Mouse (Mus musculus) MEL (cell line): ENCODE data around the gene Plagl2. TPM values are rescaled to one million over a fixed set of nuclear protein-coding genes. Genes with fewer than 3 reads are reported as not detected.

ENCODE experiments used
- DNase-seq: peaks from one replicate; pipeline ENCODE4 v3.0.0; 2011; ENCODE audit warnings: low read depth, low spot score
- H3K27ac ChIP-seq: 2 replicates; pipeline ENCODE4 v1.5.1; 2012; ENCODE audit warnings: low read depth, mild to moderate bottlenecking, control low read depth, low read length, moderate library complexity; ENCODE audit not compliant: control insufficient read depth
- H3K27me3 ChIP-seq, 2 experiments: fragments of 150-350 bp in 1 of 2; sonication (generic) in 1 of 2; 2 replicates each; pipeline ENCODE4 v1.6.1; 2012; ENCODE audit warnings: low read length in 2 of 2, mild to moderate bottlenecking in 2 of 2, improper control_type of control experiment in 1 of 2, moderate library complexity in 1 of 2; ENCODE audit not compliant: insufficient read depth in 2 of 2, control insufficient read depth in 1 of 2
- H3K36me3 ChIP-seq, 2 experiments: 2 replicates each; pipeline ENCODE4 v1.6.1; 2012 to 2014; ENCODE audit warnings: low read length in 2 of 2, improper control_type of control experiment in 1 of 2, inconsistent platforms in 1 of 2, mild to moderate bottlenecking in 1 of 2; ENCODE audit not compliant: insufficient read depth in 2 of 2, control insufficient read depth in 1 of 2
- H3K4me1 ChIP-seq, 2 experiments: fragments of 150-350 bp in 1 of 2; sonication (generic) in 1 of 2; 2 replicates each; pipeline ENCODE4 v1.6.1; 2012; ENCODE audit warnings: low read length in 2 of 2, improper control_type of control experiment in 1 of 2, mild to moderate bottlenecking in 1 of 2; ENCODE audit not compliant: insufficient read depth in 2 of 2, control insufficient read depth in 1 of 2
- H3K4me3 ChIP-seq, 2 experiments: fragments of 150-350 bp in 1 of 2; sonication (generic) in 1 of 2; 2 replicates each; pipeline ENCODE4 v1.5.1; 2012; ENCODE audit warnings: low read depth in 2 of 2, low read length in 2 of 2, mild to moderate bottlenecking in 2 of 2, moderate library complexity in 2 of 2, control low read depth in 1 of 2, improper control_type of control experiment in 1 of 2; ENCODE audit not compliant: control insufficient read depth in 1 of 2, insufficient read depth in 1 of 2
- H3K79me2 ChIP-seq: 2 replicates; pipeline ENCODE4 v1.6.1; 2012; ENCODE audit warnings: mild to moderate bottlenecking, low read length, moderate library complexity; ENCODE audit not compliant: control insufficient read depth, poor library complexity, insufficient read depth
- H3K9ac ChIP-seq: 2 replicates; pipeline ENCODE4 v1.6.1; 2012; ENCODE audit warnings: low read depth, mild to moderate bottlenecking, control low read depth, low read length, moderate library complexity; ENCODE audit not compliant: control insufficient read depth, poor library complexity, severe bottlenecking
- H3K9me3 ChIP-seq: fragments of 150-350 bp; sonication (generic); replicated peaks from 2 replicates; pipeline ENCODE4 v1.6.1; 2012; ENCODE audit warnings: mild to moderate bottlenecking, low read length, improper control_type of control experiment, moderate library complexity; ENCODE audit not compliant: insufficient read depth
- BHLHE40 ChIP-seq: IDR thresholded peaks from 2 replicates; pipeline ENCODE4 v1.6.1; 2012; ENCODE audit warnings: low read depth, mild to moderate bottlenecking, inconsistent platforms, low read length, improper control_type of control experiment, borderline replicate concordance
- CHD1 ChIP-seq: IDR thresholded peaks from 2 replicates; pipeline ENCODE4 v1.6.1; 2012; ENCODE audit warnings: low read depth, mild to moderate bottlenecking, inconsistent platforms, low read length, improper control_type of control experiment
- CHD2 ChIP-seq: IDR thresholded peaks from 2 replicates; pipeline ENCODE4 v1.6.1; 2011; ENCODE audit warnings: low read length, improper control_type of control experiment
- CTCF ChIP-seq, 3 experiments: IDR thresholded peaks in 2 of 3; conservative IDR thresholded peaks in 1 of 3; 2 replicates each; pipeline ENCODE4 v1.5.1; 2011 to 2012; ENCODE audit warnings: low read length in 3 of 3, low read depth in 2 of 3, mild to moderate bottlenecking in 2 of 3, improper control_type of control experiment in 1 of 3, inconsistent platforms in 1 of 3, mixed read lengths in 1 of 3, moderate library complexity in 1 of 3; ENCODE audit not compliant: control insufficient read depth in 1 of 3, insufficient read depth in 1 of 3, poor library complexity in 1 of 3, severe bottlenecking in 1 of 3
- E2F4 ChIP-seq: IDR thresholded peaks from 2 replicates; pipeline ENCODE4 v1.6.1; 2011; ENCODE audit warnings: low read depth, low read length, improper control_type of control experiment, borderline replicate concordance
- ELF1 ChIP-seq: IDR thresholded peaks from 2 replicates; pipeline ENCODE4 v1.6.1; 2014; ENCODE audit warnings: low read depth, mild to moderate bottlenecking, inconsistent platforms, low read length, improper control_type of control experiment, moderate library complexity
- EP300 ChIP-seq, 2 experiments: IDR thresholded peaks; 2 replicates each; pipeline ENCODE4 v1.6.1; 2011; ENCODE audit warnings: improper control_type of control experiment in 2 of 2, low read length in 2 of 2, low read depth in 1 of 2, mild to moderate bottlenecking in 1 of 2
- ETS1 ChIP-seq: IDR thresholded peaks from 2 replicates; pipeline ENCODE4 v1.6.1; 2012; ENCODE audit warnings: low read depth, mild to moderate bottlenecking, inconsistent platforms, low read length, improper control_type of control experiment, moderate library complexity
- GABPA ChIP-seq: IDR thresholded peaks from 2 replicates; pipeline ENCODE4 v1.6.1; 2012; ENCODE audit warnings: low read depth, mild to moderate bottlenecking, inconsistent platforms, low read length, improper control_type of control experiment, moderate library complexity
- GATA1 ChIP-seq: IDR thresholded peaks from 2 replicates; pipeline ENCODE4 v1.6.1; 2011; ENCODE audit warnings: low read depth, low read length, improper control_type of control experiment
- HCFC1 ChIP-seq: IDR thresholded peaks from 2 replicates; pipeline ENCODE4 v1.6.1; 2012; ENCODE audit warnings: low read depth, mild to moderate bottlenecking, inconsistent platforms, low read length, improper control_type of control experiment, moderate library complexity
- KAT2A ChIP-seq: conservative IDR thresholded peaks from 2 replicates; pipeline ENCODE4 v1.6.1; 2012; ENCODE audit warnings: low read depth, low read length, improper control_type of control experiment, inconsistent platforms
- MAFK ChIP-seq: IDR thresholded peaks from 2 replicates; pipeline ENCODE4 v1.6.1; 2011; ENCODE audit warnings: low read depth, mild to moderate bottlenecking, low read length, improper control_type of control experiment, borderline replicate concordance
- MAX ChIP-seq: IDR thresholded peaks from 2 replicates; pipeline ENCODE4 v1.6.1; 2011; ENCODE audit warnings: low read length, improper control_type of control experiment
- MAZ ChIP-seq: IDR thresholded peaks from 2 replicates; pipeline ENCODE4 v1.6.1; 2012; ENCODE audit warnings: low read depth, mild to moderate bottlenecking, inconsistent platforms, low read length, improper control_type of control experiment
- MEF2A ChIP-seq: IDR thresholded peaks from 2 replicates; pipeline ENCODE4 v1.6.1; 2014; ENCODE audit warnings: low read depth, mild to moderate bottlenecking, inconsistent platforms, low read length, improper control_type of control experiment; ENCODE audit not compliant: poor library complexity, insufficient replicate concordance, severe bottlenecking; ENCODE audit errors: extremely low read depth
- MXI1 ChIP-seq: IDR thresholded peaks from 2 replicates; pipeline ENCODE4 v1.6.1; 2011; ENCODE audit warnings: mild to moderate bottlenecking, low read depth, low read length, improper control_type of control experiment
- MYB ChIP-seq: IDR thresholded peaks from 2 replicates; pipeline ENCODE4 v1.6.1; 2011; ENCODE audit warnings: mild to moderate bottlenecking, low read depth, low read length, improper control_type of control experiment
- MYC ChIP-seq: IDR thresholded peaks from 2 replicates; pipeline ENCODE4 v1.6.1; 2011; ENCODE audit warnings: low read depth, mild to moderate bottlenecking, low read length, improper control_type of control experiment, moderate library complexity
- NRF1 ChIP-seq: IDR thresholded peaks from 2 replicates; pipeline ENCODE4 v1.6.1; 2014; ENCODE audit warnings: low read depth, mild to moderate bottlenecking, inconsistent platforms, low read length, improper control_type of control experiment, moderate library complexity; ENCODE audit not compliant: poor library complexity, insufficient read depth, severe bottlenecking
- POLR2A ChIP-seq, 2 experiments: IDR thresholded peaks; 2 replicates each; pipeline ENCODE4 v1.6.1; 2011 to 2012; ENCODE audit warnings: low read length in 2 of 2, mild to moderate bottlenecking in 2 of 2, control low read depth in 1 of 2, improper control_type of control experiment in 1 of 2, low read depth in 1 of 2, moderate library complexity in 1 of 2; ENCODE audit not compliant: control insufficient read depth in 1 of 2, insufficient read depth in 1 of 2, poor library complexity in 1 of 2
- RAD21 ChIP-seq: IDR thresholded peaks from 2 replicates; pipeline ENCODE4 v1.6.1; 2011; ENCODE audit warnings: mild to moderate bottlenecking, low read depth, low read length, improper control_type of control experiment
- RCOR1 ChIP-seq: IDR thresholded peaks from 2 replicates; pipeline ENCODE4 v1.6.1; 2012; ENCODE audit warnings: low read depth, mild to moderate bottlenecking, inconsistent platforms, low read length, improper control_type of control experiment
- SIN3A ChIP-seq: IDR thresholded peaks from 2 replicates; pipeline ENCODE4 v1.6.1; 2012; ENCODE audit warnings: low read length, improper control_type of control experiment, inconsistent platforms
- SMC3 ChIP-seq: IDR thresholded peaks from 2 replicates; pipeline ENCODE4 v1.6.1; 2011; ENCODE audit warnings: low read depth, low read length, improper control_type of control experiment
- TAL1 ChIP-seq: IDR thresholded peaks from 2 replicates; pipeline ENCODE4 v1.6.1; 2012; ENCODE audit warnings: mild to moderate bottlenecking, inconsistent platforms, low read length, moderate library complexity, mixed read lengths
- TBP ChIP-seq: IDR thresholded peaks from 2 replicates; pipeline ENCODE4 v1.8.0; 2011; ENCODE audit warnings: low read depth, low read length, improper control_type of control experiment
- TCF12 ChIP-seq: IDR thresholded peaks from 2 replicates; pipeline ENCODE4 v1.6.1; 2014; ENCODE audit warnings: low read depth, mild to moderate bottlenecking, inconsistent platforms, low read length, improper control_type of control experiment, moderate library complexity
- USF1 ChIP-seq: IDR thresholded peaks from 2 replicates; pipeline ENCODE4 v1.6.1; 2014; ENCODE audit warnings: low read depth, mild to moderate bottlenecking, inconsistent platforms, low read length, improper control_type of control experiment, moderate library complexity
- USF2 ChIP-seq, 2 experiments: IDR thresholded peaks; 2 replicates each; pipeline ENCODE4 v1.6.1; 2011 to 2012; ENCODE audit warnings: improper control_type of control experiment in 2 of 2, low read length in 2 of 2, borderline replicate concordance in 1 of 2, inconsistent platforms in 1 of 2, low read depth in 1 of 2, mild to moderate bottlenecking in 1 of 2; ENCODE audit not compliant: insufficient read depth in 1 of 2
- ZC3H11A ChIP-seq: IDR thresholded peaks from 2 replicates; pipeline ENCODE4 v1.6.1; 2012; ENCODE audit warnings: low read depth, mild to moderate bottlenecking, inconsistent platforms, low read length, improper control_type of control experiment
- ZKSCAN1 ChIP-seq: IDR thresholded peaks from 2 replicates; pipeline ENCODE4 v1.6.1; 2012; ENCODE audit warnings: low read depth, mild to moderate bottlenecking, inconsistent platforms, low read length, improper control_type of control experiment, moderate library complexity
- ZNF384 ChIP-seq: IDR thresholded peaks from 2 replicates; pipeline ENCODE4 v1.6.1; 2012; ENCODE audit warnings: low read depth, mild to moderate bottlenecking, inconsistent platforms, low read length, improper control_type of control experiment
- polyA plus RNA-seq, 2 experiments: library from polyadenylated mRNA; stranded (reverse) in 1 of 2; unstranded in 1 of 2; fragments of >175 nt in 1 of 2; fragments of >200 nt in 1 of 2; gene quantifications; 2 replicates each; pipeline versions ENCODE4 v1.2.1 to v1.2.4; 2012; ENCODE audit warnings: low replicate concordance in 2 of 2, low read depth in 1 of 2; ENCODE audit not compliant: insufficient read length in 2 of 2, insufficient read depth in 1 of 2, missing spikeins in 1 of 2
- total RNA-seq: library from RNA; depleted of rRNA; stranded (reverse); fragments of 300-350 nt; gene quantifications from 2 replicates; pipeline ENCODE4 v1.2.3, GENCODE M21; 2012

Plagl2 gene
- total and polyA plus RNA-seq, 3 experiments: 5.9 to 34.4 TPM; not detected in 1

- TF ChIP-seq KAT2A: no peak
- TF ChIP-seq TBP: no peak
- no peak for TF ChIP-seq CTCF (IDR thresholded peaks at IDR 0.05 in 2 of 3, conservative IDR thresholded peaks at IDR 0.05 in 1 of 3; ENCODE audit: control insufficient read depth in 1 of 3, insufficient read depth in 1 of 3, low read depth in 2 of 3, low read length in 3 of 3, poor library complexity in 1 of 3, severe bottlenecking in 1 of 3)
- TF ChIP-seq MAX: peak; percentile 73
- TF ChIP-seq CHD1: no peak
- peak; percentile 53; the same call in 1 of the 2 replicates for TF ChIP-seq SIN3A
- TF ChIP-seq TAL1: peak; percentile 95
- no peak for TF ChIP-seq SMC3
- TF ChIP-seq ZKSCAN1: no peak
- TF ChIP-seq E2F4: no peak
- TF ChIP-seq GATA1: peak; percentile 85
- no peak for TF ChIP-seq USF1
- peak; percentile 82 for TF ChIP-seq RCOR1
- no peak for TF ChIP-seq ZNF384
- TF ChIP-seq RAD21: no peak
- TF ChIP-seq MYB: no peak
- TF ChIP-seq MAZ: 0 out of 2 replicates have a peak, but pooled peaks have one; percentile 23
- no peak for TF ChIP-seq NRF1
- no peak for TF ChIP-seq GABPA
These were observed 47.0 kb downstream of the Plagl2 start (continued) for GRCm38 (mm10) chr2:153194255-153194654.

GRCm38 (mm10) chr2:153191242-153191641 lies 50.0 kb downstream of the Plagl2 start:
- Histone ChIP-seq H3K27ac (peak overlapping the region; percentile 89), H3K36me3 (peaks cover 0 to 60% of the 10 kb centered on the region in 2 experiments; a peak in 3 of 4 replicates), H3K9ac (peak overlapping the region; percentile 50), H3K4me3 (no peak overlapping the region; a peak in 1 of 4 replicates), H3K4me1 (peaks cover 38 to 63% of the 10 kb centered on the region in 2 experiments), H3K9me3 (no peaks in the 10 kb centered on the region), H3K27me3 (no peaks in the 10 kb centered on the region), H3K79me2 (no peaks in the 10 kb centered on the region)
- TF ChIP-seq CTCF (IDR thresholded peaks at IDR 0.05 in 2 of 3, conservative IDR thresholded peaks at IDR 0.05 in 1 of 3; ENCODE audit: control insufficient read depth in 1 of 3, insufficient read depth in 1 of 3, low read depth in 2 of 3, low read length in 3 of 3, poor library complexity in 1 of 3, severe bottlenecking in 1 of 3): no peak
- TF ChIP-seq TAL1: peak; percentile 42
- TF ChIP-seq RCOR1: peak; percentile 14; the same call in 1 of the 2 replicates
- peak; percentile 58 for TF ChIP-seq TCF12
- no peak for TF ChIP-seq MEF2A
- peak; percentile 70; the same call in 1 of the 2 replicates for TF ChIP-seq ELF1
- no peak for TF ChIP-seq CHD2
- peak; percentile 74 for TF ChIP-seq GATA1
- TF ChIP-seq EP300 (IDR thresholded peaks at IDR 0.05; ENCODE audit: low read depth in 1 of 2, low read length in 2 of 2): peak; percentile 66 to 69; a peak in 3 of 4 replicates
- TF ChIP-seq MAFK: no peak
- TF ChIP-seq BHLHE40: 0 out of 2 replicates have a peak, but pooled peaks have one; percentile 40
- TF ChIP-seq MXI1: peak; percentile 72
- 0 out of 2 replicates have a peak, but pooled peaks have one; percentile 33 for TF ChIP-seq HCFC1
- TF ChIP-seq USF2 (IDR thresholded peaks at IDR 0.05; ENCODE audit: borderline replicate concordance in 1 of 2, insufficient read depth in 1 of 2, low read depth in 1 of 2, low read length in 2 of 2): no peak
- TF ChIP-seq SIN3A: peak; percentile 76; the same call in 1 of the 2 replicates
- TF ChIP-seq TBP: peak; percentile 86
- TF ChIP-seq MAX: 0 out of 2 replicates have a peak, but pooled peaks have one; percentile 61
- peak; percentile 71; the same call in 1 of the 2 replicates for TF ChIP-seq MYC
- TF ChIP-seq ETS1: peak; percentile 51
- no peak for TF ChIP-seq ZC3H11A
- 0 out of 4 replicates have a peak, but pooled peaks of 1 of the 2 experiments have one; percentile 26 for TF ChIP-seq POLR2A (IDR thresholded peaks at IDR 0.05; ENCODE audit: control insufficient read depth in 1 of 2, insufficient read depth in 1 of 2, low read depth in 1 of 2, low read length in 2 of 2, poor library complexity in 1 of 2)
- peak; percentile 92 for DNase-seq
